Mouse (Mus musculus): ENCODE measurements around the gene Nagpa.
"Not testable (repeated sequence)": the region's sequence is repeated elsewhere in the genome, so short reads cannot be mapped to it uniquely, and the experiment has no call there.

Nagpa gene

GRCm38 (mm10) chr16:5203668-5204433 is at the start of gene Nagpa:
Gene Nagpa (minus strand): TSS chr16:5204012.
- in situ Hi-C loops (cut with MboI): no loop called here

DNA sequence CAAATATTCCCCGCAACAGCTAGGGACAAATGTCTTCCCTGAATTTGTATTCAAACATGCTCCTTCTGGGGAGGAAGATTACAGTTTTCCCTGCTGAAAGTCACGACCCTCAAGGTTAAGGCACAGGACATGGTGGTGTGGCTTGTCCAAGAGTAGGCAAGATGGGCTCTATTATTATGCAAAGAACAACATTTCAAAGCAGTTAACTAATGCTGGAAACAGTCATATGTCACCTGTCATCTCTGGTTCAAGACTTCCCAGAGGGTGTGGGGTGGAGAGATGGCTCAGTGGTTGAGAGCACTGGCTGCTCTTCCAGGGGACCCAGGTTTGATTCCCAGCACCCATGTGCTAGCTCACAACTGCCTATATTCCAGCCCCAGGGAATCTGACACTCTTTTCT is 48.4 kb upstream of the Nagpa start:
- in situ Hi-C loops (cut with MboI): no loop called here

- in situ Hi-C loops (cut with MboI): no loop called here
Measured at GRCm38 (mm10) chr16:5250891-5251290, 47.1 kb upstream of the Nagpa start.

GRCm38 (mm10) chr16:5244411-5244810 is 40.6 kb upstream of the Nagpa start:
- in situ Hi-C loops (cut with MboI): no loop called here

GRCm38 (mm10) chr16:5242882-5243281 is 39.1 kb upstream of the Nagpa start:
- in situ Hi-C loops (cut with MboI): no loop called here

DNA sequence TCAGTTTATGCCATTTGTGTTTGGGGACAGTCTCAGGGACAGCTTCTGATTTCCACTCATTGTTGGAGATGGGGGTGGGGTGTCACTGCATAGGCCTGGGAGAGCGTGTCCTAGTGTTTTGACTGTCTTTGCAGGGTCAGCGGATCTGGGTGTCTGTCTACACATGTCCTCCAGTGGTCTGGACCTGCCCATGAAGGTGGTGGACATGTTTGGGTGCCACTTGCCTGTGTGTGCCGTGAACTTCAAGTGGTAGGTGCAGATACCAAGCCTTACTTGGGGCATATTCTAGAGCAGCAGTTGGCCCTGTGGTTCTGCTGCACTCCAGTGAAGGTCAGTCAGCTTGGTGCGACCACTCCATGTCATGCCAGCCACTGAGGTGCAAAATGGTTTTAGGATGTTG is 38.5 kb upstream of the Nagpa start:
- in situ Hi-C loops (cut with MboI): no loop called here

GRCm38 (mm10) chr16:5233418-5234313 is 29.9 kb upstream of the Nagpa start, which contains the start of gene Alg1:
Gene Alg1 (plus strand): TSS chr16:5233621.
- in situ Hi-C loops (cut with MboI): no loop called here

- in situ Hi-C loops (cut with MboI): no loop called here
Measured at GRCm38 (mm10) chr16:5232982-5233381, 29.2 kb upstream of the Nagpa start.

DNA sequence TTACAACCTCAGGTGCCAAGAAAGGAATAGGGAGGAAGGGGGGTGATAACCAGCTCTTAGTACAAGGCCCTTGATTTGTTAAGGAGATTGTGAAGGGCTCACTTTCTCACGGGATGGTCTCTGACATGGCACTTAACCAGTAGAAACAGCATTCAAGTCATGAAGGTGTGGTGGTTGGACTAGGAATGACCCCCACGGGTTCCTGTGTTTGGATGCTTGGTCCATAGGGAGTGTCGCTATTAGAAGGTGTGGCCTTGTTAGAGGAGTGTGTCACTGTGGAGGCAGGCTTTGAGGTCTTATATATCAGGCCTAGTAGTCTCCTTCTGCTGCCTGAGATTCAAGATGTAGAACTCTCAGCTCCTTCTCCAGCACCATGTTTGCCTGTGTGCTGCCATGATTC is 24.3 kb upstream of the Nagpa start:
- in situ Hi-C loops (cut with MboI): not testable (repeated sequence)

DNA sequence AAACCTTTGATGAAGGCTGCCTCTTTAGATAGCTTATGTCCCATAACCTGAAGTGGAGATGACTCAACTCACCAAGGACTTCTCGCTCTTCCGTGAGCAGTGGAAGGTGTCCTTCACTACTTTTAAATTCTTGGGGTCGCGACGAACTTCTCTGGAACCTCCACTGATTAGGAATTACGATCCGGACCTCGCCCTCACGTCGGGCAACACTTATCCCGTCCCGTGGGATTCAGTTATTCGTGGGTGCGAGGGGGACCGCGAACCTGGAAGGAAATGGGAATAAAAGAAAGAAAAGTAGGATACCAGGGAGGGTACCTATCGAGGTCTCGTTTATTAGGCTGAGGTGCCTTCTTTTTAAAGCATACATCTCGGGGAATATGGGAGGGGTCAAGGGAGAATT is 23.7 kb upstream of the Nagpa start:
- in situ Hi-C loops (cut with MboI): not testable (repeated sequence)

GRCm38 (mm10) chr16:5226534-5226933 is 22.7 kb upstream of the Nagpa start:
- in situ Hi-C loops (cut with MboI): not testable (repeated sequence)

- in situ Hi-C loops (cut with MboI): no loop called here
Measured at GRCm38 (mm10) chr16:5222140-5222539, 18.3 kb upstream of the Nagpa start, which contains the start of gene AU021092. Gene AU021092 (minus strand): TSS chr16:5222299.

- in situ Hi-C loops (cut with MboI): no loop called here
Measured at GRCm38 (mm10) chr16:5221403-5221802, 17.6 kb upstream of the Nagpa start.

DNA sequence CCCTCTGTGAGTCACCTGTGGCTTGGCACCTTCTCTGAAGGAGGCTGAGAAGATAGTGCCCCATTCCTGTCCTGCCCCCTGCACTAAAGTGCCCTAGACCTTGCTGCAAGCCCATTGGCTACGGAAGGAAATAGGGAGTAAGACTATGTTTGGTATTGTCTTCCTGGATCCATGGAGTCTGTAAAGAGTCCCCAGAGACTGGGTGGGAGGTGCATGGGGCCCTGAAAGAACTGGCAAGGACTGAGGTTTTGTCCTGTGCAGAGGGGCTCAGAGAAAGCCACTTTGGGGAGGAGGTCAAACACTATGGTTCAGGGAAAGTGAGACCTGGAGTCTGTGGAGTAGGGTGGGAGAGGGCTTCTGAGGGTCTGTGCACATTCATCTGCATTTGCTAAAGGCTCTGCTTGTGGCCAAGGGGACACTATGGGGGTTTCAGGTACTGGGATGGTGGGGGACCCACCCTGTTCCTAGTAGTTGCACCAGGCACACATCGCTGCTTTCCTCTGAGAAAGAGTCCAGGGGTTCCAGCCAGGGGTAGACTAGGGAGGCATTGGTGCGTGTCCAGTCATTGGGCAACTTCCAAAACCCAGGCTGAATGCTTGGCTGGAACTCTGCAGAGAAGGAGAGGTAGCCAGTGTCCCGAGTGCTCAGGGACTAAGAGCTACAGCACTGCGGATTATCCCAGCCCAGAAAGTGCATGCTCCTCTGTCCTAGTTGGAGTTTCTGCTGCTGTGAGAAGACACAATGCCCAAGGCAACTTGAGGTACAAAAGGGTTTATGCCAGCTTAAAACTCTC is 13.7 kb upstream of the Nagpa start:
- in situ Hi-C loops (cut with MboI): no loop called here

GRCm38 (mm10) chr16:5216686-5217085 is 12.9 kb upstream of the Nagpa start:
- in situ Hi-C loops (cut with MboI): no loop called here

- in situ Hi-C loops (cut with MboI): no loop called here
Measured at GRCm38 (mm10) chr16:5214126-5214525, 10.3 kb upstream of the Nagpa start.

GRCm38 (mm10) chr16:5212150-5212549 is 8.3 kb upstream of the Nagpa start:
- in situ Hi-C loops (cut with MboI): no loop called here

GRCm38 (mm10) chr16:5210365-5210764 is 6.6 kb upstream of the Nagpa start:
- in situ Hi-C loops (cut with MboI): no loop called here

- in situ Hi-C loops (cut with MboI): no loop called here
Measured at GRCm38 (mm10) chr16:5206051-5206450, 2.2 kb upstream of the Nagpa start.

GRCm38 (mm10) chr16:5205431-5205970 is 1.7 kb upstream of the Nagpa start:
- in situ Hi-C loops (cut with MboI): no loop called here

DNA sequence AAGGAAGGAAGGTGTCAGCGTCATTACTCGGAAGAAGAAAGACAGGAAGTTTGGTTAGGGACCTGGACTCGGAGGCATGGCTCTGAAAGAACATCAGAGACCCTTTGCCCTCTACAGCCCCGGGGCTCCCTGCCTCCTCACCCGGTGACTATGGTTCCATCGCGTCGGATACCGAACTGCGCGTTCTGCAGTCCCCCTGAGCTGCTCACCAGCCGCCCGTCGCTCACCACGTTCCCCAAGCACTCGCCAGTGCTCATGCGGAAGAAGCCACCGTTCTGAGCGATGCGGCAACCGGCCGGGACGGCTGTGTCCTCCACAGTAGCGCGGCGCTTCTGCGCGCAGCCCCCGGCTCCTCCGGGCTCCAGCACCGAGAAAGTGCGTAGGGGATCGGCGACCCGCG is 612 bp downstream of the Nagpa start:
- in situ Hi-C loops (cut with MboI): no loop called here

- in situ Hi-C loops (cut with MboI): no loop called here
Measured at GRCm38 (mm10) chr16:5202681-5203080, 1.1 kb downstream of the Nagpa start.

Data from mature B cell (primary cell).